Mouse (Mus musculus): ENCODE results near the gene Abca16. TPM values are rescaled to one million over a fixed set of nuclear protein-coding genes. Genes with fewer than 3 reads are reported as not detected.

The Abca16 gene
- total RNA-seq (2021): not detected

DNA sequence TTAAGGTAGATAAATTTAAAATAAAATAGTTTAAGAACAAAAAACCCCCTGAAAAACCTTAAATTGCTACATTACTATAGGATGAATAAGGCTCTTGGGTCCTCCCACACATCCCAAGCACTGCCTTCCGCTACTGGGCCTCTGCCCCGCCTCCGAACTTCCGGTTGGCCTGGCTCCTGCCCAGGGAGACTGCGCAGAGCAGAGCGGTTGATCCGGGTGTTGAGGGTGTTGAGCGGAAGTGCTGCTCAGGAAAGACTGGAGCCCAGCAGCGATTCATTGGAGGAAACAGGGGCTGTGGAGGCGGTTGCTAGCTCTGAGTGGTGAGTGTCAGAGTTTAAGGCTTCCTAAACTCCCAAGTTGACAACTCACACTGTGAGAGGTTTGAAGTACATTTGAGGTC, at the start of gene Abca16:
Abca16 (plus strand) TSS at position 201 of the 400 bp plus-strand sequence.
- intact Hi-C loops (cut with DNase I): no loop called here
- no peak for DNase-seq

DNA sequence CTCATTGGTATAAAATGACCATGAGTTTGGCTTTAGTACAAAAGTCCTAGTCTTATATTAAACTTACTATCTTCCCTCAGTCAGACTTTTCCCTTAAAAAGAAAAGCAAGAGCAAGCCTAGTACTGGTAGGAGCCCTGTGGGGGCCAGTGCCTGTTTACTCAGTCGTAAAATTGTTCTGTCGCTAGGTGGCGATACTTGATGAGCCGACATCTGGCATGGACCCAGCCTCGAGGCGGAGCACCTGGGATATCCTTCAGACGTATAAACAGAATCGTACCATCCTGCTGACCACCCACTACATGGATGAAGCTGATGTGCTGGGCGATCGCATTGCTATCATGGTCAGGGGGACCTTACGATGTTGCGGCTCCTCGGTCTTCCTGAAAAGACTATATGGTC, 48.3 kb upstream of the Abca16 start:
- intact Hi-C loops (cut with DNase I): no loop called here
- peak in 1 of 2 experiments; percentile 0 for DNase-seq

GRCm38 (mm10) chr7:120412391-120412790, 2.9 kb downstream of the Abca16 start:
- intact Hi-C loops (cut with DNase I): no loop called here
- DNase-seq: no peak

DNA sequence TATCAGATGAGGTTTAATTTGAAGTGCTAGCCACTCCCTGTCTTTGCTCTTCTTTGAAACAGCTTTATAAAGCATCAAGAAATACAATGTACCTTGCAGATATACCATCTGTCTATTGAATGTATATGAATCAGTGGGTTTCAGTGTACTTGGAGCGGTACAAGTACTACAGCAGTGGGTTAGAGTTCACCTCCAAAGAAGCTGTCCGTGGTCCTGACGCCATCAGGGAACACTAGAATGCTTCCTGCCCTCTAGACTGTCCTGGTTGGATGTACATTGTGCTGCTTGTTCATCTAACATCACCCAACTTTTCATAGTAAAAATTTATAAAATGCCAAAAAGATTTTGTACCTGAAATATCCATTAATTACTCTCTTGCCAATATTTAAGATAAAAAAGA, 17.2 kb downstream of the Abca16 start:
- peak in 1 of 2 experiments; percentile 7 for DNase-seq
- intact Hi-C loops (cut with DNase I): no loop called here

- no peak for DNase-seq
Observed at GRCm38 (mm10) chr7:120431464-120431863, 22.0 kb downstream of the Abca16 start.

GRCm38 (mm10) chr7:120503891-120504662, 94.6 kb downstream of the Abca16 start:
- DNase-seq: no peak

More at GRCm38 (mm10) chr7:120431464-120431863, 22.0 kb downstream of the Abca16 start:
- intact Hi-C loops (cut with DNase I): no loop called here

DNA sequence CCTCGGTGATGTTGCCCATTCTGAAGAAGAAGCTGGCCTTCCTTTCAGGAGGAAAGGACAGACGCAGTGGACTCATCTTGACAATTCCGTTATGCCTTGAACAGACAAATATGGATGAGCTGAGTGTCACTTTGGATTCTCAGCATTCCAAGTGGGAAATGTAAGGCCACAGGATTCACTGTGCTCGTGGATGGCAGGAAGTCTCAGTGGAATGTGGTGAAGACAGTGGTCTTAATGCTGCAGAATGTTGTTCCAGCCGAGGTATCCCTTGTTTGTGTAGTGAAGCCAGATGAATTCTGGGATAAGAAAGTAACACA, 95.2 kb downstream of the Abca16 start:
- intact Hi-C loops (cut with DNase I): no loop called here
- DNase-seq: no peak

More at GRCm38 (mm10) chr7:120503891-120504662, 94.6 kb downstream of the Abca16 start:
- intact Hi-C loops (cut with DNase I): no loop called here

- DNase-seq: no peak
- intact Hi-C loops (cut with DNase I): no loop called here
Observed at GRCm38 (mm10) chr7:120534805-120535204, 125.4 kb downstream of the Abca16 start.

DNA sequence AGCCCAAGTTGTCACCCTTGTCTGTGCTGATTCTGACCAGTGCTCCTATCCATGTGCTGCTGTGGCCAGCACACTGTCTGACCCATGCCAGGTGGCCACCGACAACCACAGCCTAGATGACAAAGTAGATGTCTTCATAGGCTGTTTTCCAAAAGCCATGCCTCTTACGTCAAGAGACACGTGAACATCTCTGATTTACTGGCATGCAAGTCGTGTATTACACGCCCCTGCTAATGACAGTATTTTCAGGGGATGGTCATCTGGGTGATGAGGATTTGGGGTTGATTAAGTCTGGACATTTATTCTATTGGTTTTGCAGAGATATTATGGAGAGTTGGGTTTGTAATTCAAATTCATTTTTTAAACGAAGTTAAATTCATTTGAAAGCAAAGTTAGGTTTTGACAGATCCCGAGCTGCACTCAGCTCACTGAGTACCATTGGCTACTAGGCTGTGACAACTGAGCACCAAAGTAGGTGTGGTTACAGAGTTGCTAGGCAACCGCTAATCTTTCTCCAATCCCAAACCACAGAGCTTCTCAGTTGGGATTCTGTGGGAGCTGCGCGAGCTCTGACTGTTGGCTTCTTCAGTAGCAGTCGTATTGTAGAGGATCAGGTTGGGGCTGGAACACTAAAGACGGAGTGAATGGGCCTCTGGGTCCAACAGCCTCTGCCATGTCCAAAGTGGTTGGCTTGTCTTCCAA, 143.2 kb downstream of the Abca16 start:
- no peak for DNase-seq
- intact Hi-C loops (cut with DNase I): no loop called here

- no peak for DNase-seq
- intact Hi-C loops (cut with DNase I): no loop called here
Observed at GRCm38 (mm10) chr7:120553181-120553551, 143.7 kb downstream of the Abca16 start.

GRCm38 (mm10) chr7:120567366-120567765, 157.9 kb downstream of the Abca16 start:
- DNase-seq: no peak
- intact Hi-C loops (cut with DNase I): no loop called here

GRCm38 (mm10) chr7:120576520-120576919, 167.1 kb downstream of the Abca16 start:
- intact Hi-C loops (cut with DNase I): no loop called here
- DNase-seq: no peak

Other genes starting within 250 kb of the Abca16 start
- gene Anks4b, start 235.8 kb upstream of the Abca16 start, total RNA-seq (2021): under 1 TPM; 0.07 to 0.12 TPM
- under 1 TPM; 0.19 to 0.45 TPM for gene Crym, start 207.5 kb upstream of the Abca16 start, total RNA-seq (2021)
- gene Abca14, start 205.7 kb upstream of the Abca16 start, total RNA-seq (2021): not detected
- not detected for gene Abca15, start 81.0 kb upstream of the Abca16 start, total RNA-seq (2021)
- gene Uqcrc2, start 225.5 kb downstream of the Abca16 start, total RNA-seq (2021): 100 to 1,000 TPM; 945 to 970 TPM

Measured in heart, postnatal 10 days (tissue).